Mouse (Mus musculus) E14TG2a.4 (cell line): ENCODE data around the gene Hectd4.
"Not testable (repeated sequence)": the region's sequence is repeated elsewhere in the genome, so short reads cannot be mapped to it uniquely, and the experiment has no call there.

ENCODE experiments used
- H3K27me3 ChIP-seq: 2 replicates; pipeline ENCODE4 v1.6.1; 2014; ENCODE audit warnings: low read length, control low read depth; ENCODE audit not compliant: insufficient read depth
- H3K36me3 ChIP-seq: 2 replicates; pipeline ENCODE4 v1.6.1; 2014; ENCODE audit warnings: low read length, control low read depth; ENCODE audit not compliant: insufficient read depth
- H3K4me1 ChIP-seq: replicated peaks from 2 replicates; pipeline ENCODE4 v1.6.1; 2014; ENCODE audit warnings: low read depth, low read length, control low read depth
- H3K4me3 ChIP-seq: replicated peaks from 2 replicates; pipeline ENCODE4 v1.5.1; 2014; ENCODE audit warnings: mild to moderate bottlenecking, low read length
- H3K9me3 ChIP-seq: 2 replicates; pipeline ENCODE4 v1.6.1; 2014; ENCODE audit warnings: low read length, control low read depth
- CTCF ChIP-seq: conservative IDR thresholded peaks from 2 replicates; pipeline ENCODE4 v1.5.1; 2014; ENCODE audit warnings: low read length
- NANOG ChIP-seq: IDR thresholded peaks from 2 replicates; pipeline ENCODE4 v1.6.1; 2014; ENCODE audit warnings: borderline replicate concordance, low read length, mixed read lengths
- POU5F1 ChIP-seq: IDR thresholded peaks from 2 replicates; pipeline ENCODE4 v1.6.1; 2014; ENCODE audit warnings: low read length, borderline replicate concordance

Gene Hectd4

DNA sequence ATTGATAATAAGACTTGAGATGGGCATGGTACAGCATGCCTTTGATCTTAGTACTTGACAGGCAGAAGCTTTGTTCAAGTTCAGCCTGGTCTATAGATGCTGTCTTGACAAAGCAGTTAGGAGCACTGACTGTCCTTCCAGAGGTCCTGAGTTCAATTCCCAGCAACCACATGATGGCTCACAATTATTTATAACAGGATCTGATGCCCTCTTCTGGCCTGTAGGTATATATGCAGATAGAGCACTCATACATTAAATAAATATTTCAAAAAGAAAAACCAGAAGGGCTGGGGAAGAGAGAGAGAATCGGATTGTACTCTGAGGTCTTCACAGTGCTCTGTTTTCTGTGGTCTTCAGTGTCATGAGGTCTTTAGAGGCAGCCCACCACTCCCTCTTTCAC is 17.6 kb upstream of the Hectd4 start:
- TF ChIP-seq NANOG (no peak), POU5F1 (no peak), CTCF (no peak; the same call in 1 of the 2 replicates)
- H3K27me3 ChIP-seq, result peaks cover 16% of the 10 kb centered on the region
- peaks cover 25% of the 10 kb centered on the region for H3K4me1 ChIP-seq
- H3K9me3 ChIP-seq, result no peaks in the 10 kb centered on the region
- peaks cover 29% of the 10 kb centered on the region for H3K36me3 ChIP-seq
- no peak overlapping the region for H3K4me3 ChIP-seq

DNA sequence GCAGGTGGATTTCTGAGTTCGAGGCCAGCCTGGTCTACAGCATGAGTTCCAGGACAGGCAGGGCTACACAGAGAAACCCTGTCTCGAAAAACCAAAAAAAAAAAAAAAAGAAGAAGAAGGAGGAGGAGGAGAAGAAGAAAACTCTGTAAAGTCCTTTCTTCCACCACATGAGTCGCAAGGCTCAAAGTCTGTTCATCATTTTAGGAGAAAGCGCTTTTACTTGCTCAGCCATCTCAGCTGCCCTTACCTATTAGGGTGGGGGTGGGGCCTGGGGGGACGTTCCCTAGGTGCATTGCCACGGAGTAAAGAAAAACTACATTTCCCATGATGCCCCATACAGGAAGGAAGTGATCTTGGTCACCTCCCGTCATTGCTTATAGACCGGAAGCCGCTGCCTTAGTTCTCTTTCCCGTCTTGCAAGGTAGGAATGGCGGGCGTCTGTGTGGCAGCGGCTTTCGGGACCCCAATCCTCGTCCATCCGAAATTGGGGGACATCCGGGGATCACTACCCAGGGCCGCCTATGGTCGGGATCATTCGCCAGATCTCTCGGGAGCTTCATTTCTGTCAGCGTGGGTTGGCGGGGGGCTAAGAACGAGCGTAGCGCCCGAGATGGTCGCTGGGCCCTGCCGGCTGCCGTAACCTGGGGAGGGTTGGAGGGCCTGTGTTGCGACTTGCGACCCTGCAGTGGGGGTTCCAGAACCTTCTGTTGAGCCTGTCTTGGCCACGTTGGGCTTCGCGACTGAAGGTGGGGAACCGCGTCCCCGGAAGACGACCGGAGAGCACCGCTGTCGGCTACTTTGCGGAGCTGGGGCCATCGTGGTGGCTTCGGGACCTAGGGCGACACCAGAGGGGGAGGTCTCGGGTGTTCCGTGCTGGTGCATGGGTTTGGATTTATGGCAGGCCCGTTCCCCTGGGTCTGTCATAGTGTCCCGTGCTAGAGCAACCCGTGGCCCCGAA is 15.6 kb upstream of the Hectd4 start, which contains the start of gene Rpl6:
Rpl6 (plus strand) TSS at position 350 of the 958 bp plus-strand sequence.
- TF ChIP-seq POU5F1 (no peak), NANOG (no peak), CTCF (no peak)

DNA sequence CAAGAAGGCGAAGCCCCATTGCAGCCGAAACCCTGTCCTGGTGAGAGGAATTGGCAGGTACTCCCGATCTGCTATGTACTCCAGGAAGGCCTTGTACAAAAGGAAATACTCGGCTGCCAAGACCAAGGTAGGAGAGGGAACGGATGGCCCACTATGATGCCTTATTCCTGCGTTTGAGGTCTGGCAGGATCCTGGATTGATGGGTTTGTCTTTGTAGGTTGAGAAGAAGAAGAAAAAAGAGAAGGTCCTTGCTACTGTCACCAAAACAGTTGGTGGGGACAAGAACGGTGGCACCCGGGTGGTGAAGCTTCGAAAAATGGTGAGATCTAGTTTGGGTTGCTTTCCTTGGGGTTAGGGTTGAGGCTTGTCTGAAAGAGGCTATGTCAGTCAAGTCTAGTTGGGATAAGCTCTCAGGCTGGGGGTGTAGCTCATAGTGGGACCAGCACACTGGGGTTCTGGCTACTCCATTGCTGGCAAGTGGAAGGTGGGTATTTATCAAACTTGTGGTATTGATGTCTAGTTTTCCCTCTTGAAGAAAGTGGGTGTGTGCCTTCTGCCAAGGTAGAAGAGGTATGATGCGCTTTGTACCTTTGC is 14.4 kb upstream of the Hectd4 start:
- Histone ChIP-seq H3K4me1 (peaks cover 47% of the 10 kb centered on the region), H3K36me3 (peaks cover 60% of the 10 kb centered on the region), H3K4me3 (peak overlapping the region; percentile 100)
- not testable (repeated sequence) for H3K27me3 ChIP-seq, H3K9me3 ChIP-seq

More for the DNA sequence above, 15.6 kb upstream of the Hectd4 start, which contains the start of gene Rpl6:
- H3K4me3 ChIP-seq, result peak within 1 kb of the TSS; percentile 100
- H3K4me1 ChIP-seq, result peaks cover 43% of the 10 kb centered on the region
- H3K36me3 ChIP-seq, result peaks cover 48% of the 10 kb centered on the region
- H3K9me3 ChIP-seq, result no peaks in the 10 kb centered on the region
- H3K27me3 ChIP-seq, result peaks cover 2% of the 10 kb centered on the region

DNA sequence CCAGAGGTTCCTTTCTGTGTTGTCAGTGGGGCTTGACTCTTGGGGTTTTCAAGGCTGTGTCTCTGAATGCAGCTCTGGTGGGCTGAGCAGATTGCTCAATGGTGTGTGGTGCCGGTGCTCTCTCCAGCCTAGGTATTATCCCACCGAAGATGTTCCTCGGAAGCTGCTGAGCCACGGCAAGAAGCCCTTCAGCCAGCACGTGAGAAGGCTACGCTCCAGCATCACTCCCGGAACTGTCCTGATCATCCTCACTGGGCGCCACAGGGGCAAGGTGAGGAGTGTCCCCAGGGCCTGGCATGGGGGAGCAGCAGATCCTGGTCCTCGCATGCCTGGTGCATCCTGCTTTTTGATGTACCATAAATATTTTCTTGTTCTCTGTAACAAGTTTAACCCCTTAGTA is 13.5 kb upstream of the Hectd4 start:
- peak overlapping the region; percentile 100 for H3K4me3 ChIP-seq
- H3K4me1 ChIP-seq, result peaks cover 47% of the 10 kb centered on the region
- no peaks in the 10 kb centered on the region for H3K9me3 ChIP-seq
- TF ChIP-seq CTCF (no peak), POU5F1 (no peak), NANOG (no peak)
- H3K27me3 ChIP-seq, result no peaks in the 10 kb centered on the region
- H3K36me3 ChIP-seq, result peaks cover 69% of the 10 kb centered on the region

DNA sequence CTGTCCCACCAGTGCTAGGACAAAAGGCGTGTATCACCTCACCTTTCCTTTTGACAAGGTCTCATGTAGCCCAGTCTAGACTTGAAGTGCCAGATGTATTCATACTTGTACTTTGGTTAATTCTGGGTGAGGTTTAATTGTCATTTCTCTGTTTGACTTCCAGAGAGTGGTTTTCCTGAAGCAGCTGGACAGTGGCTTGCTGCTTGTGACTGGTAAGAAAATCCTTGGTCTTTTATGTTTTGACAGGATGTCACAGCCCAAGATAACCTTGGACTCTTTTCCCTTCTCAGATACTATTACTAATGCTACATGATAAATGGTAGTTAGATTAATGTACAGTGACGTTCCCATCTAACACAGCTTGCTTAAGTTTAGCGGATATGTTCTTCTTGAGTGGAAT is 13.0 kb upstream of the Hectd4 start:
- Histone ChIP-seq H3K4me3 (peak overlapping the region; percentile 100), H3K36me3 (peaks cover 73% of the 10 kb centered on the region), H3K4me1 (peaks cover 47% of the 10 kb centered on the region), H3K9me3 (no peaks in the 10 kb centered on the region), H3K27me3 (no peaks in the 10 kb centered on the region)
- TF ChIP-seq NANOG, result no peak

DNA sequence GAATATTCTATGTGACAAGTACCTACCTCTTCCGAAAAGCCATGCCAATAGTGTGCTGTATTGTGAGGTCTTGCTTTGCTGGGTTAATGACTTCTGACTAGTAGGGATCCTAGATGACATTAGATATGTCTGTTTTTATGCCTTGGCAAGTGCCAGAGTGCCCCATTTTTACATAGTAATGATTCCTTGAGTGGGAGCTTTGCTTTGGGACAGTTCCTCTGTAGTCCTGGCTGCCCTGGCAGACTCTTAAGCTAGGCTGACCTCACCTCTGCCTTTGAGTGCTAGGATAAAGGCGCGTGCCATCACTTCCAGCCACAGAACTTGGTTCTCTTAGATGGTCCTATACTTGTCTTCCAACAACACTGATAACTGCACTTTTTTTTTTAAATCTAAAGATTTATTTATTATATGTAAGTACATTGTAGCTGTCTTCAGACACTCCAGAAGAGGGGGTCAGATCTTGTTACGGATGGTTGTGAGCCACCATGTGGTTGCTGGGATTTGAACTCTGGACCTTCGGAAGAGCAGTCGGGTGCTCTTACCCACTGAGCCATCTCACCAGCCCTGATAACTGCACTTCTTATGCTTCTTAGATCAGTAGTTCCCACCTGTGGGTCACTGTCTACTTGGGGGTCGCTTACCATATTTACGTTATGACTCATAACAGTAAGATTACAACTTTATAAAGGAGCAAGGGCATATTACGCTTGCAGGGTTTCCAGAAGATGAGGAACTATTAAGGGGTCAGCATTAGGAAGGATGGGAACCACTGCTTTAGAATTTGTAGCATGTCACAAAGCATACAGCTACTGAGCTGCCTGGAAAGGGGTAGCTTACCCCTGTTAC is 10.0 kb upstream of the Hectd4 start:
- H3K27me3 ChIP-seq, result no peaks in the 10 kb centered on the region
- H3K36me3 ChIP-seq, result peaks cover 78% of the 10 kb centered on the region
- TF ChIP-seq NANOG (no peak), POU5F1 (no peak)
- H3K4me3 ChIP-seq, result no peak overlapping the region
- peaks cover 46% of the 10 kb centered on the region for H3K4me1 ChIP-seq
- H3K9me3 ChIP-seq, result no peaks in the 10 kb centered on the region; the same call in 1 of the 2 replicates

DNA sequence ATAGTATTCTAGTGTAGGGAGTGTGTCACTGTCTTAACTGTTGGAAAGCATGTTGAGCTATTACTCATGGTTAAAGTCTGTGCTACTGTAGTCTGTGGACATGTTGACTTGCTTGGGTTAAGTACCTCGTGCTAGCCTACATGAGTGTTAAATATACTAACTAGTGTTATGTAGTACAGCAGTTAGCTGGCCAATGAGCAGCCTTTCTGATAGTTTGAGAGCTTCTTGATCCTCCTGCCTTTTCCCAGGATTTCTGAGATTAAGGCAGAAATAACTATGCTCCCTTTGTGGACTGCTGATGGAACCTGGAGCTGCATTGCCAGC is 9.5 kb upstream of the Hectd4 start:
- H3K9me3 ChIP-seq, result no peaks in the 10 kb centered on the region; the same call in 1 of the 2 replicates
- H3K4me1 ChIP-seq, result peaks cover 45% of the 10 kb centered on the region
- no peak overlapping the region for H3K4me3 ChIP-seq
- peaks cover 72% of the 10 kb centered on the region for H3K36me3 ChIP-seq
- no peak for TF ChIP-seq NANOG
- TF ChIP-seq POU5F1, result no peak
- TF ChIP-seq CTCF, result no peak
- no peaks in the 10 kb centered on the region for H3K27me3 ChIP-seq

DNA sequence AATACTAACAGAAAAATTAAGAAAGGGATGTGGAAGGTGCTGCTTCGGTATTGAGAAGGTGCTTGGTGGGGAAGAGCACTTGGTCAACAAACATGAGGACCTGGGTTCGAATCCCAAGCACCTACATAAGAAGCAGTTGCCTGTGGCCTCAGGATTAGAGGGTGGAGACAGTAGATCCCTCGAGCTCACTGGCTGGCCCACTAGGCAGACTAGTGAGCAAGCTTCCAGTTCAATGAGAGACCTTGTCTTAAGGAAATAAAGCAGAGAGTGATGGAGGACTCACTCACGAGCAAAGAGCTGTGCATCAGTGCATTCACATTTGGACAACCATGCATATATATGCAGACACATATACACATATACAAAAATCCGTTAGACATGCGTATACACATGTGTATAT is 7.9 kb upstream of the Hectd4 start:
- peaks cover 56% of the 10 kb centered on the region for H3K36me3 ChIP-seq
- H3K4me3 ChIP-seq, result no peak overlapping the region
- H3K9me3 ChIP-seq, result no peaks in the 10 kb centered on the region; the same call in 1 of the 2 replicates
- TF ChIP-seq POU5F1, result no peak
- no peak for TF ChIP-seq NANOG
- TF ChIP-seq CTCF, result no peak
- H3K27me3 ChIP-seq, result no peaks in the 10 kb centered on the region
- peaks cover 34% of the 10 kb centered on the region for H3K4me1 ChIP-seq
